Mouse (Mus musculus) E14TG2a.4 (cell line): ENCODE results near the gene Gm39653.
"Not testable (repeated sequence)": the region's sequence is repeated elsewhere in the genome, so short reads cannot be mapped to it uniquely, and the experiment has no call there.

Experiments
- H3K27me3 ChIP-seq: 2 replicates; pipeline ENCODE4 v1.6.1; 2014; ENCODE audit warnings: low read length, control low read depth; ENCODE audit not compliant: insufficient read depth
- H3K36me3 ChIP-seq: 2 replicates; pipeline ENCODE4 v1.6.1; 2014; ENCODE audit warnings: low read length, control low read depth; ENCODE audit not compliant: insufficient read depth
- H3K4me1 ChIP-seq: replicated peaks from 2 replicates; pipeline ENCODE4 v1.6.1; 2014; ENCODE audit warnings: low read depth, low read length, control low read depth
- H3K4me3 ChIP-seq: replicated peaks from 2 replicates; pipeline ENCODE4 v1.5.1; 2014; ENCODE audit warnings: mild to moderate bottlenecking, low read length
- H3K9me3 ChIP-seq: 2 replicates; pipeline ENCODE4 v1.6.1; 2014; ENCODE audit warnings: low read length, control low read depth
- CTCF ChIP-seq: conservative IDR thresholded peaks from 2 replicates; pipeline ENCODE4 v1.5.1; 2014; ENCODE audit warnings: low read length
- NANOG ChIP-seq: IDR thresholded peaks from 2 replicates; pipeline ENCODE4 v1.6.1; 2014; ENCODE audit warnings: borderline replicate concordance, low read length, mixed read lengths
- POU5F1 ChIP-seq: IDR thresholded peaks from 2 replicates; pipeline ENCODE4 v1.6.1; 2014; ENCODE audit warnings: low read length, borderline replicate concordance

The Gm39653 gene

GRCm38 (mm10) chr1:63603870-63604500 lies 11.8 kb upstream of the Gm39653 start:
- H3K4me1 ChIP-seq, result no peaks in the 10 kb centered on the region
- H3K9me3 ChIP-seq, result no peaks in the 10 kb centered on the region; the same call in 1 of the 2 replicates
- H3K4me3 ChIP-seq, result no peak overlapping the region
- no peaks in the 10 kb centered on the region for H3K36me3 ChIP-seq
- no peak for TF ChIP-seq POU5F1
- no peak for TF ChIP-seq NANOG
- peaks cover 61% of the 10 kb centered on the region for H3K27me3 ChIP-seq

GRCm38 (mm10) chr1:63609613-63610012 lies 6.2 kb upstream of the Gm39653 start:
- H3K4me1 ChIP-seq, result peaks cover 4% of the 10 kb centered on the region
- no peak overlapping the region for H3K4me3 ChIP-seq
- no peaks in the 10 kb centered on the region; the same call in 1 of the 2 replicates for H3K9me3 ChIP-seq
- no peaks in the 10 kb centered on the region for H3K36me3 ChIP-seq
- H3K27me3 ChIP-seq, result peaks cover 54% of the 10 kb centered on the region
- TF ChIP-seq NANOG (no peak), CTCF (peak; percentile 73)

DNA sequence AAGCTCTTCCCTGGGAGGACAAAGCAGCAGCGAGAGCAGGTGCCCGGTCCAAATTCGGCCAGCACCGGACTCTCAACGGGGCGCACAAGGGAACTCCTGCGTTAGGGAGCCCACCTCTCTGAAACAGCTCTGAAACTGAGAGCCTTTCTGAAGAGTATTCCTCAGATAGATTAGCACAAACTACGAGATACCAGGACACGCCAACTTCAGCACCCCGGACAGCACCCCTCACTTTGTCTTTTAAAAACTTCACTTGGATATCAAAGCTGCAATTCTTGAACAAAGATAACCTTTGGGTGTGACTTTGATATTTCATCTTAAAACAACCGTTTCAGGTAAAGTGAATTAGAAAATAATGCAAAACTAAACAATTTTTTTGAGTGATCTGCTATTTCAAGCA lies 1.2 kb upstream of the Gm39653 start:
- Histone ChIP-seq H3K9me3 (no peaks in the 10 kb centered on the region; the same call in 1 of the 2 replicates), H3K27me3 (peaks cover 52% of the 10 kb centered on the region)
- TF ChIP-seq POU5F1 (no peak), NANOG (no peak), CTCF (no peak)

GRCm38 (mm10) chr1:63628211-63628610 lies 12.4 kb downstream of the Gm39653 start:
- Histone ChIP-seq H3K4me1 (no peaks in the 10 kb centered on the region), H3K36me3 (no peaks in the 10 kb centered on the region)
- TF ChIP-seq CTCF (no peak), NANOG (no peak), POU5F1 (no peak)

More for the DNA sequence above, 1.2 kb upstream of the Gm39653 start:
- Histone ChIP-seq H3K4me3 (peak overlapping the region; percentile 77), H3K36me3 (no peaks in the 10 kb centered on the region), H3K4me1 (peaks cover 4% of the 10 kb centered on the region)

DNA sequence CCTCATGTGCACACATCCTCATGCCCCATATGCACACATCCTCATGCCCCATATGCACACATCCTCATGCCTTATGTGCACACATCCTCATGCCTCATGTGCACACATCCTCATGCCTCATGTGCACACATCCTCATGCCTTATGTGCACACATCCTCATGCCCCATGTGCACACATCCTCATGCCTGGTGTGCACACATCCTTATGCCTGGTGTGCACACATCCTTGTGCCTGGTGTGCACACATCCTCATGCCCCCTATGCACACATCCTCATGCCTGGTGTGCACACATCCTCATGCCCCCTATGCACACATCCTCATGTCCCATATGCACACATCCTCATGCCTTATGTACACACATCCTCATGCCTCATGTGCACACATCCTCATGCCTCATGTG lies 14.6 kb downstream of the Gm39653 start:
- H3K4me3 ChIP-seq, H3K4me1 ChIP-seq, H3K9me3 ChIP-seq, H3K36me3 ChIP-seq, H3K27me3 ChIP-seq: not testable (repeated sequence)

More at GRCm38 (mm10) chr1:63628211-63628610, 12.4 kb downstream of the Gm39653 start:
- Histone ChIP-seq H3K27me3 (peaks cover under 1% of the 10 kb centered on the region; the same call in 1 of the 2 replicates), H3K9me3 (peaks cover 10% of the 10 kb centered on the region), H3K4me3 (no peak overlapping the region)

GRCm38 (mm10) chr1:63639921-63640320 lies 24.2 kb downstream of the Gm39653 start:
- no peak overlapping the region for H3K4me3 ChIP-seq
- H3K36me3 ChIP-seq, result no peaks in the 10 kb centered on the region
- TF ChIP-seq NANOG, result no peak
- no peak for TF ChIP-seq POU5F1
- TF ChIP-seq CTCF, result no peak
- H3K4me1 ChIP-seq, result peaks cover 1% of the 10 kb centered on the region; the same call in 1 of the 2 replicates
- H3K9me3 ChIP-seq, result no peaks in the 10 kb centered on the region
- H3K27me3 ChIP-seq, result peaks cover 13% of the 10 kb centered on the region

DNA sequence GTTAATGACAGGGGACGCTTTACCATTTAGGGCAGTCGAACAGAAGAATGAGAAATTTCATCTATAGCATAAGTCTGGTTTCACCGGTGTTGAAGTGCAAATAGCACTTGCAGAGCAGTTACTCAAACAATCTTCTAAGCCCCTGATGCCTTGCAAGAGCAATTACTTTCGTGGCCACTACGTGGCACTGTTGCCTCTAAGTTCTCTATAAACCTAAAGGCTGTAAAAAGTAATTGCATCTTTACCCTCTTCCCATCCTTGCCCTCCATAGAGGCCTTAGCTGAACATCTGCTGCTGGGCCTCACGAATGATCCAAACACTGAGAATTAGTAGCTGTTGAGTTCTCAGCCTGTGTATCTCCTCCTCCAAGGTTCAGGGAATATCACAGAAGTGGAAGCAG lies 42.2 kb downstream of the Gm39653 start:
- H3K4me3 ChIP-seq, result no peak overlapping the region
- H3K27me3 ChIP-seq, result peaks cover 12% of the 10 kb centered on the region; the same call in 1 of the 2 replicates
- no peaks in the 10 kb centered on the region for H3K4me1 ChIP-seq
- H3K36me3 ChIP-seq, result no peaks in the 10 kb centered on the region
- no peaks in the 10 kb centered on the region for H3K9me3 ChIP-seq
- TF ChIP-seq NANOG (no peak), CTCF (peak; percentile 90)

DNA sequence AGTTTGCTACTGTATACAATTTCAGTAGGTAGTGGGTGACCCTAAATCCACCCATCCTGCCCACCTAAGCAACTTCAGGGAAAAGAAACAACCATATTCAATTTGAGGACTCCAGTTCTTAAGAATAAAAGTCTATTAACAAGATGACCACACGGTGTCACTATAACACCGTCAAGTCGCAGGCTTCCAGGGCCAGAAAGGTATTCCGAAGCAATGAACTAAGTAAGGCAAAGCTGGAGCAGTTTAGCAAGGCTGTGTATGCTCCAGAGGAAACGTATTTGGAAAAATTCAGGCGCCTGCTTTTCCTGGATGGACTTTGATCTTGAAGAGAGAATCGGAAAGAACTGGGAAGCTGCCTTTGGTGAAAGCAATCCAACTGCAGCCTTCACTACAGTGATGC lies 43.8 kb downstream of the Gm39653 start:
- Histone ChIP-seq H3K36me3 (no peaks in the 10 kb centered on the region), H3K4me3 (no peak overlapping the region)

GRCm38 (mm10) chr1:63666089-63666488 lies 50.3 kb downstream of the Gm39653 start:
- no peaks in the 10 kb centered on the region for H3K36me3 ChIP-seq
- H3K4me3 ChIP-seq, result no peak overlapping the region
- TF ChIP-seq NANOG (no peak), CTCF (no peak), POU5F1 (no peak)
- peaks cover 28% of the 10 kb centered on the region for H3K4me1 ChIP-seq
- peaks cover 5% of the 10 kb centered on the region; the same call in 1 of the 2 replicates for H3K9me3 ChIP-seq
- H3K27me3 ChIP-seq, result peaks cover 29% of the 10 kb centered on the region

More for the DNA sequence above, 43.8 kb downstream of the Gm39653 start:
- Histone ChIP-seq H3K27me3 (peaks cover 20% of the 10 kb centered on the region), H3K9me3 (no peaks in the 10 kb centered on the region), H3K4me1 (peaks cover 4% of the 10 kb centered on the region)
- TF ChIP-seq CTCF (peak; percentile 12; the same call in 1 of the 2 replicates), NANOG (no peak), POU5F1 (no peak)
